Mouse (Mus musculus): ENCODE results near the gene Pmvk.
A peak's percentile ranks its signal among the peaks of the same experiment; 100 is the strongest.

Gene Pmvk

GRCm38 (mm10) chr3:89430171-89431159, 23.9 kb upstream of the Pmvk start, which contains the start of gene Pygo2:
Gene Pygo2 (plus strand): TSS chr3:89430214.
- DNase-seq, result peak; percentile 86

GRCm38 (mm10) chr3:89432606-89433005, 21.7 kb upstream of the Pmvk start:
- DNase-seq, result no peak

- DNase-seq, result no peak
Observed at GRCm38 (mm10) chr3:89434532-89434931, 19.8 kb upstream of the Pmvk start.

- DNase-seq, result no peak
Observed at GRCm38 (mm10) chr3:89435041-89435440, 19.3 kb upstream of the Pmvk start.

GRCm38 (mm10) chr3:89436176-89437113, 17.9 kb upstream of the Pmvk start, which contains the start of gene Pbxip1:
Gene Pbxip1 (plus strand): TSS chr3:89436706.
- DNase-seq, result peak; percentile 73 to 74

- peak; percentile 80 to 85 for DNase-seq
Observed at GRCm38 (mm10) chr3:89437269-89437668, 17.1 kb upstream of the Pmvk start.

- DNase-seq, result no peak
Observed at GRCm38 (mm10) chr3:89440691-89441090, 13.7 kb upstream of the Pmvk start.

- peak in 1 of 2 experiments; percentile 20 for DNase-seq
Observed at GRCm38 (mm10) chr3:89448720-89449537, 5.4 kb upstream of the Pmvk start.

- DNase-seq, result peak; percentile 83 to 84
Observed at GRCm38 (mm10) chr3:89449541-89449940, 4.8 kb upstream of the Pmvk start.

GRCm38 (mm10) chr3:89451916-89452315, 2.4 kb upstream of the Pmvk start:
- no peak for DNase-seq

GRCm38 (mm10) chr3:89455786-89456285, 1.5 kb downstream of the Pmvk start:
- no peak for DNase-seq

- DNase-seq, result peak; percentile 87 to 88
Observed at GRCm38 (mm10) chr3:89456726-89457665, 2.7 kb downstream of the Pmvk start.

- no peak for DNase-seq
Observed at GRCm38 (mm10) chr3:89458372-89458964, 4.1 kb downstream of the Pmvk start.

GRCm38 (mm10) chr3:89458965-89459807, 4.8 kb downstream of the Pmvk start:
- peak; percentile 99 for DNase-seq

GRCm38 (mm10) chr3:89468268-89468667, 13.9 kb downstream of the Pmvk start:
- DNase-seq, result no peak

- DNase-seq, result no peak
Observed at GRCm38 (mm10) chr3:89472280-89472679, 17.9 kb downstream of the Pmvk start.

- no peak for DNase-seq
Observed at GRCm38 (mm10) chr3:89473838-89474237, 19.5 kb downstream of the Pmvk start.

GRCm38 (mm10) chr3:89479055-89479454, 24.7 kb downstream of the Pmvk start:
- no peak for DNase-seq

- DNase-seq, result peak; percentile 67
Observed at GRCm38 (mm10) chr3:89481488-89481887, 27.1 kb downstream of the Pmvk start.

Data from B cell, adult 2 months (primary cell).